Mouse (Mus musculus) E14TG2a.4 (cell line): ENCODE data around the gene Lsamp.

Experiments
- CTCF ChIP-seq: conservative IDR thresholded peaks from 2 replicates; pipeline ENCODE4 v1.5.1; 2014; ENCODE audit warnings: low read length
- NANOG ChIP-seq: IDR thresholded peaks from 2 replicates; pipeline ENCODE4 v1.6.1; 2014; ENCODE audit warnings: borderline replicate concordance, low read length, mixed read lengths

GRCm38 (mm10) chr16:42164941-42165340, 2180.8 kb downstream of the Lsamp start:
- TF ChIP-seq CTCF, result peak; percentile 94
- TF ChIP-seq NANOG, result no peak
